8 mouse cellular contexts compared by ENCODE assay signal in the genomic region with DNA sequence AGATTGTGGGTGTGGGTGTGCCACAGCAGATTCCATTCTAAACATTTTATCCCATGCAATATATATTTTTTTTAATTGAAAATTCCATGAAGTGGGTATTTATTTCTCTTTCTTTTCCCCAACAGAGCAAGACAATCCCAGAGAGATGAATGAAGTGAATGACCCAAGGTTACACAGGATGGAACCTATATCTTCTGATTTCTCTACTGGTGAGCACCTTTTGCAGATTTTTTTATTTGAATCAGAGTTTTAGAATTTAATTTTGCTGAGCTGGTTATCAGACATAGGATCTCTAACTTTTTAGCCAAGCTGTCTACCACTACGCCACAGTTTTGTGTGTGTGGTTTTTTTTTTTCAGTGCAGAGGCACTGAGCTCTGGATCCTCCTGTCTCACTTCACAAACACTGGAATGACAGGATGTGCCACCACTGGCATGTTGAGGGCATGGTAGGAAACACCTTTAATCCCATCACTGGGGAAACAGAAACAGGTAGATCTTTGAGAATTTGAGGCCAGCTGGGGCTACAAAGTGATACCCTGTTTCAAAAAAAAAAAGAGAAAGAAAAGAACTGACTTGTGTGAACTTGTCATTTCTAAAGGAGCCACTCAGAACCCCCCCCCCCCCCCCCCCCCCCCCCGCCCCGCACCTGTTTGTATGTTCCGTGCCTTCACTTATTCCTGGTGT. TPM values are rescaled to one million over a fixed set of nuclear protein-coding genes. Genes with fewer than 3 reads are reported as not detected.
DNase-seq lines count a peak whose midpoint lies in the region; ATAC-seq and TF ChIP-seq lines count a peak whose summit lies in the region.

No protein-coding gene starts in this region.

- no peak for TF ChIP-seq CTCF in liver, embryonic 14.5 days (IDR thresholded peaks at IDR 0.05; ENCODE audit: low read depth)

- H3K36me3 ChIP-seq in neural tube, embryonic 11.5 days (ENCODE audit: control insufficient read depth, insufficient read depth, low read length): 0 out of 2 replicates have a peak, but pooled peaks cover 4% of the 10 kb centered on the region
- peaks cover 18% of the 10 kb centered on the region for H3K36me3 ChIP-seq in liver, embryonic 14.5 days (replicated peaks; ENCODE audit: control insufficient read depth, insufficient read depth, low read depth)

- WGBS in neural tube, embryonic 11.5 days: 89% methylated on average over 2 of the region's 4 CpGs
- 36% methylated on average over 1 of the region's 4 CpGs for WGBS in liver, embryonic 14.5 days (ENCODE audit: insufficient replicate concordance)

- H3K27ac ChIP-seq in neural tube, embryonic 11.5 days (ENCODE audit: low read depth, low read length): peak overlapping the region; percentile 100
- H3K27ac ChIP-seq in liver, embryonic 14.5 days: peak overlapping the region; percentile 93

- peak overlapping the region; percentile 99 for H3K9ac ChIP-seq in neural tube, embryonic 11.5 days (ENCODE audit: low read length)
- peak overlapping the region; percentile 96 for H3K9ac ChIP-seq in liver, embryonic 14.5 days (replicated peaks)

- H3K4me2 ChIP-seq in neural tube, embryonic 11.5 days (ENCODE audit: low read depth): peak overlapping the region; percentile 87
- H3K4me2 ChIP-seq in liver, embryonic 14.5 days (ENCODE audit: low read depth): peak overlapping the region; percentile 87

- H3K4me3 ChIP-seq in neural tube, embryonic 11.5 days (ENCODE audit: low read depth, low read length): peak overlapping the region; percentile 99; the same call in 1 of the 2 replicates
- peak overlapping the region in 1 of 2 experiments; percentile 88; a peak in 2 of 4 replicates for H3K4me3 ChIP-seq in liver, embryonic 14.5 days (ENCODE audit: insufficient read depth in 1 of 2, low read depth in 2 of 2, low read length in 2 of 2)

- peak; percentile 48 for DNase-seq in CD4-positive, CD25-positive, alpha-beta regulatory T cell, adult 2 months (ENCODE audit: low read depth, low spot score)
- no peak for DNase-seq in neural tube, embryonic 11.5 days (ENCODE audit: low spot score)
- no peak for DNase-seq in neural tube, embryonic 10.5 days (ENCODE audit: extremely low spot score, low spot score)
- DNase-seq in liver, embryonic 14.5 days (ENCODE audit: low read depth in 3 of 3, low spot score in 3 of 3): no peak
- DNase-seq in thymus, postnatal 4 days: peak; percentile 26
- no peak for DNase-seq in gastrocnemius, postnatal 4 days (ENCODE audit: low spot score in 2 of 2)
- no peak for DNase-seq in testis, postnatal 14 days (ENCODE audit: low spot score)

- H3K4me1 ChIP-seq in neural tube, embryonic 11.5 days (ENCODE audit: control insufficient read depth, insufficient read depth, low read length): peaks cover 10% of the 10 kb centered on the region
- H3K4me1 ChIP-seq in liver, embryonic 14.5 days (replicated peaks; ENCODE audit: control insufficient read depth in 2 of 2, insufficient read depth in 2 of 2, low read length in 1 of 2): peaks cover 12 to 14% of the 10 kb centered on the region in 2 experiments

- no peaks in the 10 kb centered on the region for H3K27me3 ChIP-seq in neural tube, embryonic 11.5 days (ENCODE audit: control insufficient read depth, insufficient read depth, low read length)
- no peaks in the 10 kb centered on the region for H3K27me3 ChIP-seq in liver, embryonic 14.5 days (ENCODE audit: control insufficient read depth, insufficient read depth, low read length)

- TF ChIP-seq EP300 in liver, embryonic 14.5 days (IDR thresholded peaks at IDR 0.05; ENCODE audit: low read depth): no peak

- H3K9me3 ChIP-seq in neural tube, embryonic 11.5 days (ENCODE audit: control insufficient read depth, low read length): no peaks in the 10 kb centered on the region
- H3K9me3 ChIP-seq in liver, embryonic 14.5 days (ENCODE audit: control insufficient read depth, low read length): no peaks in the 10 kb centered on the region

- ATAC-seq in CD4-positive, CD25-positive, alpha-beta regulatory T cell, adult 4 months: no peak
- ATAC-seq in neural tube, embryonic 11.5 days (ENCODE audit: insufficient read depth, low FRiP score, low TSS enrichment): no peak
- ATAC-seq in liver, embryonic 14.5 days (ENCODE audit: insufficient read depth): no peak

RNA-seq across cellular contexts. Expression of a gene that starts 1.8 kb away (rescaled TPM):
- 10 to 100 TPM; 18.5 to 35.3 TPM for polyA plus RNA-seq in CD4-positive, CD25-positive, alpha-beta regulatory T cell, adult 4 months (2017; shearing (Covaris generic))
- 518 and 536 TPM in 2 replicates for polyA plus RNA-seq in neural tube, embryonic 11.5 days (2014; fragmentation: Nextera tagmentation; extraction: Ambion mirVana)
- 124 and 136 TPM in 2 replicates for polyA plus RNA-seq in liver, embryonic 14.5 days (2012; rRNA removed)
- polyA plus RNA-seq in liver, embryonic 14.5 days (2014; fragmentation: Nextera tagmentation; extraction: Ambion mirVana): 188 and 220 TPM in 2 replicates
- total RNA-seq in gastrocnemius, postnatal 4 days (2021): 100 to 1,000 TPM; 235 to 247 TPM

Comparison
In these comparisons a context has a peak if more than half of its experiments do, and no peak if none do; other contexts are left out.
1. DNase-seq: peak in CD4-positive, CD25-positive, alpha-beta regulatory T cell, adult 2 months (single experiment) and thymus, postnatal 4 days (single experiment); none in neural tube, embryonic 11.5 days (single experiment), neural tube, embryonic 10.5 days (single experiment), liver, embryonic 14.5 days (0 of 3), gastrocnemius, postnatal 4 days (0 of 2) and testis, postnatal 14 days (single experiment).